Mouse (Mus musculus) brain, embryonic 14.5 days (tissue): ENCODE measurements at regions not wholly inside any gene's neighbourhood (a gene's known extent, or its start where the extent isn't known, plus 50 kb on each side); places are given as distances from the start of the nearest gene placed in this dataset.

Source experiments
- CTCF ChIP-seq: fragments of 200-500 bp; IDR thresholded peaks from 2 replicates; pipeline ENCODE4 v1.5.1; 2012; ENCODE audit warnings: inconsistent platforms, mild to moderate bottlenecking, moderate library complexity, borderline replicate concordance; ENCODE audit not compliant: insufficient read depth, insufficient read length; ENCODE audit errors: extremely low read depth
- POLR2A ChIP-seq: fragments of 200-500 bp; IDR thresholded peaks from 2 replicates; pipeline ENCODE4 v1.6.1; 2012; ENCODE audit warnings: mild to moderate bottlenecking, inconsistent platforms, borderline replicate concordance; ENCODE audit not compliant: poor library complexity, insufficient read depth, insufficient read length, severe bottlenecking; ENCODE audit errors: extremely low read depth

GRCm38 (mm10) chr1:165061420-165061819 lies 99.2 kb downstream of the Tbx19 start:
- TF ChIP-seq CTCF (no peak), POLR2A (no peak)
